ENCODE assay signal across 8 mouse cellular contexts in genomic region chr5:64959843-64960230, GRCm38 (mm10). TPM values are rescaled to one million over a fixed set of nuclear protein-coding genes. Genes with fewer than 3 reads are reported as not detected.
DNase-seq lines count a peak whose midpoint lies in the region; ATAC-seq and TF ChIP-seq lines count a peak whose summit lies in the region.

Tlr6 (minus strand) TSS chr5:64960097.

- peaks cover 9% of the 10 kb centered on the region for H3K27me3 ChIP-seq in megakaryocyte, embryonic 14.5 days (replicated peaks)
- H3K27me3 ChIP-seq in intestine, embryonic 15.5 days (replicated peaks) = no peaks in the 10 kb centered on the region
- H3K27me3 ChIP-seq in forebrain, embryonic 11.5 days (ENCODE audit: control insufficient read depth, insufficient read depth, low read length) = no peaks in the 10 kb centered on the region

- H3K36me3 ChIP-seq in megakaryocyte, embryonic 14.5 days (replicated peaks; ENCODE audit: low read length) = no peaks in the 10 kb centered on the region
- no peaks in the 10 kb centered on the region for H3K36me3 ChIP-seq in intestine, embryonic 15.5 days
- H3K36me3 ChIP-seq in forebrain, embryonic 11.5 days (ENCODE audit: control insufficient read depth, insufficient read depth, low read length) = no peaks in the 10 kb centered on the region

- no peak within 1 kb of the TSS for H3K4me2 ChIP-seq in intestine, embryonic 15.5 days (replicated peaks)
- no peak within 1 kb of the TSS for H3K4me2 ChIP-seq in forebrain, embryonic 11.5 days (ENCODE audit: low read depth, low read length, severe bottlenecking)

- peaks cover 17% of the 10 kb centered on the region for H3K4me1 ChIP-seq in megakaryocyte, embryonic 14.5 days
- no peaks in the 10 kb centered on the region for H3K4me1 ChIP-seq in intestine, embryonic 15.5 days (replicated peaks)
- H3K4me1 ChIP-seq in forebrain, embryonic 11.5 days (replicated peaks; ENCODE audit: control insufficient read depth, insufficient read depth, low read length) = no peaks in the 10 kb centered on the region

- peak within 1 kb of the TSS; percentile 90 for H3K4me3 ChIP-seq in megakaryocyte, embryonic 14.5 days (replicated peaks)
- peak within 1 kb of the TSS; percentile 68 for H3K4me3 ChIP-seq in gastrocnemius, adult 2 months
- no peak within 1 kb of the TSS for H3K4me3 ChIP-seq in intestine, embryonic 15.5 days (replicated peaks)
- H3K4me3 ChIP-seq in forebrain, embryonic 11.5 days (ENCODE audit: low read depth, low read length) = no peak within 1 kb of the TSS

- WGBS in intestine, embryonic 15.5 days = 77% methylated on average over 13 of the region's 13 CpGs
- WGBS in forebrain, embryonic 11.5 days = 88% methylated on average over 13 of the region's 13 CpGs

- intact Hi-C loops in gastrocnemius, adult 2 months (cut with DNase I) = no loop called here

- H3K9me3 ChIP-seq in megakaryocyte, embryonic 14.5 days = no peaks in the 10 kb centered on the region
- H3K9me3 ChIP-seq in intestine, embryonic 15.5 days = no peaks in the 10 kb centered on the region
- H3K9me3 ChIP-seq in forebrain, embryonic 11.5 days (ENCODE audit: control insufficient read depth, low read length) = no peaks in the 10 kb centered on the region

- ATAC-seq in megakaryocyte, adult 5-6 weeks (ENCODE audit: poor library complexity, severe bottlenecking) = no peak; the same call in 1 of the 2 replicates
- ATAC-seq in neutrophil, adult 5-6 weeks (ENCODE audit: extremely low read depth, insufficient number of reproducible peaks, low FRiP score, poor library complexity, severe bottlenecking) = no peak
- ATAC-seq in intestine, embryonic 15.5 days = no peak
- no peak for ATAC-seq in forebrain, embryonic 11.5 days (replicated peaks; ENCODE audit: low FRiP score)

- peak; percentile 84 for TF ChIP-seq CTCF in gastrocnemius, adult 2 months (IDR thresholded peaks at IDR 0.05)

- DNase-seq in R1 (ENCODE audit: low read depth, low spot score) = peak; percentile 40
- peak; percentile 63 for DNase-seq in gastrocnemius, adult 2 months
- DNase-seq in layer of hippocampus, adult 9-11 months = peak; percentile 30
- no peak for DNase-seq in forebrain, embryonic 11.5 days (ENCODE audit: low spot score)

- no peak within 1 kb of the TSS for H3K9ac ChIP-seq in intestine, embryonic 15.5 days
- no peak within 1 kb of the TSS for H3K9ac ChIP-seq in forebrain, embryonic 11.5 days (ENCODE audit: low read length)

- peak within 1 kb of the TSS; percentile 81 for H3K27ac ChIP-seq in gastrocnemius, adult 2 months
- H3K27ac ChIP-seq in intestine, embryonic 15.5 days = no peak within 1 kb of the TSS
- no peak within 1 kb of the TSS for H3K27ac ChIP-seq in forebrain, embryonic 11.5 days (ENCODE audit: low read depth, low read length)

RNA-seq across cellular contexts. Expression of gene Tlr6, which starts in this region (rescaled TPM):
- polyA plus RNA-seq in megakaryocyte, embryonic 14.5 days (2012; ENCODE audit: insufficient read depth, low replicate concordance) = not detected in 2 replicates
- 14.0 and 14.2 TPM in 2 replicates for total RNA-seq in megakaryocyte, adult 5-6 weeks (2015)
- total RNA-seq in megakaryocyte, adult 5-6 weeks (2017) = 8.7 and 10.6 TPM in 2 replicates
- under 1 TPM; 0.28 to 0.36 TPM for total RNA-seq in gastrocnemius, adult 2 months (2021)
- total RNA-seq in neutrophil, adult 5-6 weeks (2017) = 31.0 and 37.8 TPM in 2 replicates
- 0.42 and 0.59 TPM in 2 replicates for polyA plus RNA-seq in intestine, embryonic 15.5 days (2015; fragmentation: Nextera tagmentation; extraction: Ambion mirVana)
- 0.32 and 0.45 TPM in 2 replicates for polyA plus RNA-seq in forebrain, embryonic 11.5 days (2014; fragmentation: Nextera tagmentation; extraction: Ambion mirVana)

Comparison
In these comparisons a context has a peak if more than half of its experiments do, and no peak if none do; other contexts are left out.
1. RNA of gene Tlr6 (total RNA-seq): 31.0 to 37.8 TPM in neutrophil, adult 5-6 weeks and 8.7 to 14.2 TPM in megakaryocyte, adult 5-6 weeks; 0.28 to 0.36 TPM in gastrocnemius, adult 2 months; every median in the first group is over 4 times any median in the second.
2. Peak in DNase-seq, H3K4me3 ChIP-seq and H3K27ac ChIP-seq in gastrocnemius, adult 2 months; RNA of the gene not detected or under 1 TPM.